Comparison of ENCODE assay signal across 10 mouse cellular contexts in the genomic region with DNA sequence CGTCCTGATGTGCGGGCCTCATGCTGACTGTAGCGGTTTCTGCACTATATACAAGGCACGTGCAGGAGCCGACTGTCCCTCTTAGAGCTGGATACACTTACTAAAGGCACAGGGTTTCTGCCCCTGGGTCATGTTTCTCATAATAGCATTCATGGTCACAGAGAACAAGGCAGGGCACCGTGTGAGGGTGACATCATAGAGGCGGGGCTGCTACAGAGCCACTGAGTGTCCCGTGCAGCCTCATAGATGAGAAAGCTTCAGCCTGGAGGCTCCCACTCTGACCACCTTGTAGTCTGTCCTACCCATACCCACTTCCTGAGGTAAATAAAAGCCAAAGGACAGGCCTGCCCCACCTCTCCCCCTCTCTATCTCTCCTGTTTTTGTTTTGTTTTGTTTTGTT.
DNase-seq lines count a peak whose midpoint lies in the region; ATAC-seq and TF ChIP-seq lines count a peak whose summit lies in the region.
"Had no signal": no experiment of that assay in that cellular context is flagged by ENCODE, and none has a peak within 500 bp of the region (broad histone marks: within the 10 kb centered on the region; RNA-seq: fewer than 3 reads in every experiment).

No protein-coding gene starts in this region.

- H3K27ac ChIP-seq in intestine, embryonic 14.5 days (ENCODE audit: low read depth), result no peak overlapping the region
- no peak overlapping the region for H3K27ac ChIP-seq in intestine, postnatal 0 days (ENCODE audit: low read depth, low read length)
- no peak overlapping the region for H3K27ac ChIP-seq in hindbrain, embryonic 16.5 days (ENCODE audit: low read depth, low read length)
- no peak overlapping the region for H3K27ac ChIP-seq in left cerebral cortex, adult 2 months
- H3K27ac ChIP-seq: embryonic facial prominence, embryonic 12.5 days had no signal

- H3K4me3 ChIP-seq in intestine, embryonic 14.5 days (ENCODE audit: low read depth, low read length), result no peak overlapping the region
- no peak overlapping the region for H3K4me3 ChIP-seq in intestine, postnatal 0 days (ENCODE audit: low read depth, low read length)
- H3K4me3 ChIP-seq in hindbrain, embryonic 16.5 days (ENCODE audit: low read length), result no peak overlapping the region
- no peak overlapping the region for H3K4me3 ChIP-seq in left cerebral cortex, adult 2 months
- H3K4me3 ChIP-seq: embryonic facial prominence, embryonic 12.5 days had no signal

- no peaks in the 10 kb centered on the region for H3K36me3 ChIP-seq in intestine, embryonic 14.5 days (ENCODE audit: control insufficient read depth, insufficient read depth, low read length)
- H3K36me3 ChIP-seq in intestine, postnatal 0 days (ENCODE audit: control insufficient read depth, insufficient read depth), result no peaks in the 10 kb centered on the region
- no peaks in the 10 kb centered on the region for H3K36me3 ChIP-seq in hindbrain, embryonic 16.5 days (ENCODE audit: control insufficient read depth, insufficient read depth, low read length)
- H3K36me3 ChIP-seq: embryonic facial prominence, embryonic 12.5 days had no signal

- ATAC-seq in intestine, embryonic 14.5 days (replicated peaks; ENCODE audit: low FRiP score, low TSS enrichment, low read depth), result 0 out of 2 replicates have a peak, but pooled peaks have one; percentile 53
- no peak for ATAC-seq in intestine, postnatal 0 days
- 0 out of 2 replicates have a peak, but pooled peaks have one; percentile 29 for ATAC-seq in hindbrain, embryonic 16.5 days

- no peaks in the 10 kb centered on the region for H3K9me3 ChIP-seq in intestine, embryonic 14.5 days (ENCODE audit: control insufficient read depth, low read length)
- no peaks in the 10 kb centered on the region for H3K9me3 ChIP-seq in intestine, postnatal 0 days (ENCODE audit: control insufficient read depth)
- peaks cover 3% of the 10 kb centered on the region; the same call in 1 of the 2 replicates for H3K9me3 ChIP-seq in hindbrain, embryonic 16.5 days (ENCODE audit: control insufficient read depth, low read length)
- H3K9me3 ChIP-seq: embryonic facial prominence, embryonic 12.5 days had no signal

- no peaks in the 10 kb centered on the region for H3K4me1 ChIP-seq in intestine, embryonic 14.5 days (replicated peaks; ENCODE audit: control insufficient read depth, insufficient read depth, low read length)
- H3K4me1 ChIP-seq in intestine, postnatal 0 days (replicated peaks; ENCODE audit: control insufficient read depth, insufficient read depth, low read length), result no peaks in the 10 kb centered on the region
- peaks cover 13% of the 10 kb centered on the region for H3K4me1 ChIP-seq in hindbrain, embryonic 16.5 days (ENCODE audit: control insufficient read depth, insufficient read depth, low read depth, low read length)

- no peak for TF ChIP-seq CTCF in intestine, postnatal 0 days (IDR thresholded peaks at IDR 0.05; ENCODE audit: low read depth)
- TF ChIP-seq CTCF in left cerebral cortex, adult 2 months (IDR thresholded peaks at IDR 0.05), result no peak

- no peak overlapping the region for H3K9ac ChIP-seq in intestine, embryonic 14.5 days (ENCODE audit: low read length)
- H3K9ac ChIP-seq in intestine, postnatal 0 days (ENCODE audit: low read depth, low read length), result no peak overlapping the region
- H3K9ac ChIP-seq in hindbrain, embryonic 16.5 days (ENCODE audit: low read depth, low read length), result no peak overlapping the region
- H3K9ac ChIP-seq: embryonic facial prominence, embryonic 12.5 days; lung, embryonic 14.5 days had no signal

- no peaks in the 10 kb centered on the region for H3K27me3 ChIP-seq in intestine, embryonic 14.5 days (replicated peaks; ENCODE audit: control insufficient read depth, insufficient read depth, low read length)
- no peaks in the 10 kb centered on the region for H3K27me3 ChIP-seq in intestine, postnatal 0 days (replicated peaks; ENCODE audit: control insufficient read depth, insufficient read depth, low read length)
- no peaks in the 10 kb centered on the region for H3K27me3 ChIP-seq in hindbrain, embryonic 16.5 days (replicated peaks; ENCODE audit: control insufficient read depth, insufficient read depth, low read length)

- no peak overlapping the region for H3K4me2 ChIP-seq in intestine, embryonic 14.5 days (ENCODE audit: low read length)
- no peak overlapping the region for H3K4me2 ChIP-seq in intestine, postnatal 0 days (replicated peaks; ENCODE audit: low read depth)
- H3K4me2 ChIP-seq in hindbrain, embryonic 16.5 days (ENCODE audit: low read length), result no peak overlapping the region
- H3K4me2 ChIP-seq: embryonic facial prominence, embryonic 12.5 days; lung, embryonic 14.5 days had no signal

- intact Hi-C loops in left cerebral cortex, adult 2 months (cut with DNase I), result no loop called here

- no peak for DNase-seq in intestine, embryonic 14.5 days (ENCODE audit: low spot score)
- peak; percentile 79 to 85 for DNase-seq in adrenal gland, adult (ENCODE audit: inconsistent age in 2 of 2, low spot score in 1 of 2)
- peak; percentile 65 for DNase-seq in embryo, embryonic 11 days
- no peak for DNase-seq in left cerebral cortex, adult 2 months (ENCODE audit: extremely low spot score in 1 of 2, low spot score in 2 of 2)
- no peak for DNase-seq in yolk sac, embryonic 10.5 days (ENCODE audit: low spot score)
- no peak for DNase-seq in cerebellum, adult 18-20 months
- DNase-seq: lung, embryonic 14.5 days had no signal

- WGBS in intestine, embryonic 14.5 days, result 53% methylated on average over 8 of the region's 8 CpGs
- 55% methylated on average over 8 of the region's 8 CpGs for WGBS in intestine, postnatal 0 days
- WGBS in hindbrain, embryonic 16.5 days, result 34% methylated on average over 8 of the region's 8 CpGs

Comparison
In these comparisons a context has a peak if more than half of its experiments do, and no peak if none do; other contexts are left out.
1. DNase-seq: peak in adrenal gland, adult (2 of 2) and embryo, embryonic 11 days (single experiment); none in intestine, embryonic 14.5 days (single experiment), left cerebral cortex, adult 2 months (0 of 2), yolk sac, embryonic 10.5 days (single experiment) and cerebellum, adult 18-20 months (0 of 2).